In genomic region chr17:79670837-79671236, GRCm38 (mm10) we compare ENCODE assay signal across 24 mouse cellular contexts. TPM values are rescaled to one million over a fixed set of nuclear protein-coding genes. Genes with fewer than 3 reads are reported as not detected.
"Had no signal": no experiment of that assay in that cellular context is flagged by ENCODE, and none has a peak within 500 bp of the region (broad histone marks: within the 10 kb centered on the region; RNA-seq: fewer than 3 reads in every experiment).

No protein-coding gene starts in this region.

- DNase-seq: gastrocnemius, adult 2 months; gastrocnemius, postnatal 10 days; gastrocnemius, postnatal 25 days; heart, postnatal 10 days; heart, postnatal 4 days; kidney, adult 18-20 months; kidney, adult 8-10 months; kidney, postnatal 10 days; kidney, postnatal 25 days; kidney, postnatal 4 days; left cerebral cortex, postnatal 4 days had no signal

- H3K4me1 ChIP-seq: heart, embryonic 10.5 days; heart, embryonic 12.5 days; hindbrain, embryonic 10.5 days; hindbrain, embryonic 12.5 days; intestine, embryonic 15.5 days; limb, embryonic 13.5 days; limb, embryonic 15.5 days; liver, embryonic 12.5 days had no signal

- ATAC-seq: hindbrain, embryonic 16.5 days; inflammation-experienced regulatory T-cells, adult 6 months; intestine, embryonic 15.5 days; intestine, postnatal 0 days; liver, embryonic 12.5 days had no signal

- H3K4me3 ChIP-seq: gastrocnemius, adult 2 months; heart, embryonic 10.5 days; heart, embryonic 12.5 days; hindbrain, embryonic 10.5 days; hindbrain, embryonic 12.5 days; intestine, embryonic 15.5 days; layer of hippocampus, adult 2 months; left cerebral cortex, adult 2 months; limb, embryonic 13.5 days; limb, embryonic 15.5 days; liver, embryonic 12.5 days had no signal

- H3K27me3 ChIP-seq: heart, embryonic 12.5 days; hindbrain, embryonic 12.5 days; intestine, embryonic 15.5 days; limb, embryonic 15.5 days; liver, embryonic 12.5 days had no signal

RNA-seq across cellular contexts. Expression of gene Cyp1b1, which starts 44.0 kb away (rescaled TPM):
- polyA plus RNA-seq: inflammation-experienced regulatory T-cells, adult 6 months had no signal
